ENCODE assay signal across 9 mouse cellular contexts in genomic region chr8:117260930-117261475, GRCm38 (mm10). TPM values are rescaled to one million over a fixed set of nuclear protein-coding genes. Genes with fewer than 3 reads are reported as not detected.
DNase-seq lines count a peak whose midpoint lies in the region; ATAC-seq and TF ChIP-seq lines count a peak whose summit lies in the region.
"Had no signal": no experiment of that assay in that cellular context is flagged by ENCODE, and none has a peak within 500 bp of the region (broad histone marks: within the 10 kb centered on the region; RNA-seq: fewer than 3 reads in every experiment).

No protein-coding gene starts in this region.

- WGBS in liver, embryonic 11.5 days = 62% methylated on average over 14 of the region's 14 CpGs
- WGBS in stomach, postnatal 0 days = 37% methylated on average over 14 of the region's 14 CpGs

- peaks cover 2% of the 10 kb centered on the region; the same call in 1 of the 2 replicates for H3K36me3 ChIP-seq in liver, embryonic 11.5 days (ENCODE audit: control insufficient read depth, insufficient read depth, low read length)
- H3K36me3 ChIP-seq in stomach, postnatal 0 days (ENCODE audit: control insufficient read depth, insufficient read depth, low read length) = no peaks in the 10 kb centered on the region

- no peak for ATAC-seq in liver, embryonic 11.5 days (replicated peaks; ENCODE audit: low FRiP score)
- no peak for ATAC-seq in stomach, postnatal 0 days (ENCODE audit: low FRiP score, low TSS enrichment)
- no peak for ATAC-seq in frontal cortex, adult (ENCODE audit: low TSS enrichment)

- DNase-seq in gastrocnemius, adult 2 months = no peak
- no peak for DNase-seq in gastrocnemius, postnatal 25 days
- peak; percentile 33 for DNase-seq in right cerebral cortex, postnatal 4 days
- DNase-seq in right cerebral cortex, postnatal 36 days (ENCODE audit: low spot score in 2 of 2) = no peak
- DNase-seq in liver, embryonic 11.5 days (ENCODE audit: low spot score) = no peak
- DNase-seq in stomach, postnatal 0 days (ENCODE audit: low spot score) = no peak
- DNase-seq in layer of hippocampus, postnatal 36 days = no peak
- DNase-seq: adrenal gland, postnatal 10 days had no signal

- no peak for TF ChIP-seq EP300 in stomach, postnatal 0 days (optimal IDR thresholded peaks at IDR 0.05)

- intact Hi-C loops in gastrocnemius, adult 2 months (cut with DNase I) = no loop called here

- peak overlapping the region; percentile 87; the same call in 1 of the 2 replicates for H3K4me3 ChIP-seq in gastrocnemius, adult 2 months
- H3K4me3 ChIP-seq in liver, embryonic 11.5 days (ENCODE audit: low read depth, low read length) = peak overlapping the region; percentile 1; the same call in 1 of the 2 replicates
- peak overlapping the region; percentile 3; the same call in 1 of the 2 replicates for H3K4me3 ChIP-seq in stomach, postnatal 0 days (ENCODE audit: low read depth, low read length)

- no peaks in the 10 kb centered on the region for H3K27me3 ChIP-seq in liver, embryonic 11.5 days (replicated peaks; ENCODE audit: control insufficient read depth, insufficient read depth, low read length)
- H3K27me3 ChIP-seq in stomach, postnatal 0 days (ENCODE audit: control insufficient read depth, insufficient read depth, low read length) = no peaks in the 10 kb centered on the region

- no peaks in the 10 kb centered on the region for H3K9me3 ChIP-seq in liver, embryonic 11.5 days (ENCODE audit: control insufficient read depth, low read length)
- no peaks in the 10 kb centered on the region for H3K9me3 ChIP-seq in stomach, postnatal 0 days (ENCODE audit: control insufficient read depth, low read length)

- no peak for TF ChIP-seq CTCF in gastrocnemius, adult 2 months (IDR thresholded peaks at IDR 0.05)
- TF ChIP-seq CTCF in stomach, postnatal 0 days (IDR thresholded peaks at IDR 0.05; ENCODE audit: low read depth) = no peak

- H3K4me1 ChIP-seq in liver, embryonic 11.5 days (replicated peaks; ENCODE audit: control insufficient read depth, insufficient read depth, low read length) = peaks cover 69% of the 10 kb centered on the region
- peaks cover 7% of the 10 kb centered on the region; the same call in 1 of the 2 replicates for H3K4me1 ChIP-seq in stomach, postnatal 0 days (replicated peaks; ENCODE audit: control insufficient read depth, insufficient read depth)

- no peak overlapping the region; the same call in 1 of the 2 replicates for H3K27ac ChIP-seq in gastrocnemius, adult 2 months
- no peak overlapping the region for H3K27ac ChIP-seq in liver, embryonic 11.5 days (ENCODE audit: low read depth, low read length)
- no peak overlapping the region for H3K27ac ChIP-seq in stomach, postnatal 0 days (replicated peaks)

- H3K9ac ChIP-seq in liver, embryonic 11.5 days (ENCODE audit: low read depth, low read length) = no peak overlapping the region; the same call in 1 of the 2 replicates
- H3K9ac ChIP-seq in stomach, postnatal 0 days (ENCODE audit: low read length) = no peak overlapping the region

- H3K4me2 ChIP-seq in liver, embryonic 11.5 days = peak overlapping the region; percentile 80
- peak overlapping the region; percentile 75 for H3K4me2 ChIP-seq in stomach, postnatal 0 days (replicated peaks; ENCODE audit: low read depth)

RNA-seq across cellular contexts. Expression of gene Cmip, which starts 4.1 kb away (rescaled TPM):
- 10 to 100 TPM in 1 of 2 experiments, 1 to 10 TPM in 1; 8.3 to 11.4 TPM for total RNA-seq in gastrocnemius, adult 2 months (2021)
- total RNA-seq in gastrocnemius, postnatal 25 days (2021) = 10 to 100 TPM; 10.0 to 12.9 TPM
- polyA plus RNA-seq in liver, embryonic 11.5 days (2014; fragmentation: Nextera tagmentation; extraction: Ambion mirVana) = 14.3 and 17.1 TPM in 2 replicates
- 19.9 and 22.9 TPM in 2 replicates for polyA plus RNA-seq in stomach, postnatal 0 days (2015; fragmentation: Nextera tagmentation; extraction: Ambion mirVana)
- 100 to 1,000 TPM; 278 to 289 TPM for total RNA-seq in layer of hippocampus, postnatal 36 days (2021)

Comparison
In these comparisons a context has a peak if more than half of its experiments do, and no peak if none do; other contexts are left out.
1. H3K4me3 ChIP-seq: peak in every context shown above with its lines; median percentile 87 in gastrocnemius, adult 2 months; 3 in stomach, postnatal 0 days; 1 in liver, embryonic 11.5 days.
2. RNA of gene Cmip, which starts 4.1 kb away (total RNA-seq): 278 to 289 TPM in layer of hippocampus, postnatal 36 days; 10.0 to 12.9 TPM in gastrocnemius, postnatal 25 days and 8.3 to 11.4 TPM in gastrocnemius, adult 2 months; every median in the first group is over 10 times any median in the second.